In the genomic region with DNA sequence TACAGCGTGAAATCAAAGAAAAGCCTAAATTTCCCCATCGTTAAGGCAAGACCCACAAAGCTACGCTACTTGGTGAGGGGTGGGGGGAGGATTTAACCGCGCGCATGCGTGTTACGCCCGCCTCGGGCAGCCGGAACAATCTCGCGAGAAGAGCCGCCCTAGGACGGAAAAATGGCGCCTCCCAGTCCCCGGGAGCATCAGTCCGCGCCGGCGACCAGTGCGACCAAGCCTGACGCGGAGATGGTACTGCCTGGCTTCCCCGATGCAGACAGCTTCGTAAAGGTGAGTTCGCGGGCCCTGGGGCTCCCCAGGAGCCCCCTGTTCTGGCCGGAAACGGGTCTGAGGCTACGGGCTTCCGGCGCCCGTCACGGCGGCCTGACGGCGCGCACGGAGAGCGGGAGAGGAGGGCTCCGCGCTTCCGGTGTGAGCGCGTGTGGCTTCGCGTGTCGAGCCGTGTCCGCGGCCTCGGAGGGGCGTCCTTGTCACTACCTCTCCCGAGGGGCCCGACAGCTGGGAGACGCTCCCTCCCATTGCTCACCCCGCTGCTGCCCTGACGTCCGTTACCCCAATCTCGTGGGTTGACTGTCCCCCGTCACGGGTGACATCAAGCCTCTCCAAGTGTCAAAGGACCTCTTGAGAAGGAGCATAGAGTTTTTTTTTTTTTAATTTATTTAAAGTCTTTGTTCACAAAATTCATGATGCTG, we compare ENCODE assay signal across 8 mouse cellular contexts. TPM values are rescaled to one million over a fixed set of nuclear protein-coding genes. Genes with fewer than 3 reads are reported as not detected.
DNase-seq lines count a peak whose midpoint lies in the region; ATAC-seq and TF ChIP-seq lines count a peak whose summit lies in the region.

A gene (plus strand): TSS at position 133 of the 704 bp plus-strand sequence.

- no peak for TF ChIP-seq CTCF in liver, embryonic 14.5 days (IDR thresholded peaks at IDR 0.05; ENCODE audit: low read depth)
- no peak for TF ChIP-seq CTCF in stomach, postnatal 0 days (IDR thresholded peaks at IDR 0.05; ENCODE audit: low read depth)

- peak within 1 kb of the TSS; percentile 71 for H3K9ac ChIP-seq in heart, embryonic 15.5 days
- peak within 1 kb of the TSS; percentile 94 for H3K9ac ChIP-seq in liver, embryonic 14.5 days (replicated peaks)
- peak within 1 kb of the TSS; percentile 89 for H3K9ac ChIP-seq in neural tube, embryonic 11.5 days (ENCODE audit: low read length)
- peak within 1 kb of the TSS; percentile 97 for H3K9ac ChIP-seq in stomach, postnatal 0 days (ENCODE audit: low read length)

- no peaks in the 10 kb centered on the region for H3K9me3 ChIP-seq in forebrain, embryonic 10.5 days
- no peaks in the 10 kb centered on the region for H3K9me3 ChIP-seq in heart, embryonic 15.5 days (replicated peaks)
- H3K9me3 ChIP-seq in liver, embryonic 14.5 days (ENCODE audit: control insufficient read depth, low read length), result no peaks in the 10 kb centered on the region
- H3K9me3 ChIP-seq in neural tube, embryonic 11.5 days (ENCODE audit: control insufficient read depth, low read length), result no peaks in the 10 kb centered on the region
- no peaks in the 10 kb centered on the region for H3K9me3 ChIP-seq in stomach, postnatal 0 days (ENCODE audit: control insufficient read depth, low read length)

- H3K4me2 ChIP-seq in heart, embryonic 15.5 days, result peak within 1 kb of the TSS; percentile 86
- H3K4me2 ChIP-seq in liver, embryonic 14.5 days (ENCODE audit: low read depth), result peak within 1 kb of the TSS; percentile 87
- peak within 1 kb of the TSS; percentile 65 for H3K4me2 ChIP-seq in neural tube, embryonic 11.5 days (ENCODE audit: low read depth)
- H3K4me2 ChIP-seq in stomach, postnatal 0 days (replicated peaks; ENCODE audit: low read depth), result peak within 1 kb of the TSS; percentile 71

- peak; percentile 92 for ATAC-seq in CD4-positive, CD25-positive, alpha-beta regulatory T cell, adult 4 months
- peak; percentile 89 for ATAC-seq in heart, embryonic 15.5 days (replicated peaks; ENCODE audit: insufficient number of reproducible peaks, insufficient read depth, low FRiP score, low read depth)
- ATAC-seq in liver, embryonic 14.5 days (ENCODE audit: insufficient read depth), result peak; percentile 93
- peak; percentile 92 for ATAC-seq in neural tube, embryonic 11.5 days (ENCODE audit: insufficient read depth, low FRiP score, low TSS enrichment)
- peak; percentile 92 for ATAC-seq in stomach, postnatal 0 days (ENCODE audit: low FRiP score, low TSS enrichment)

- H3K27me3 ChIP-seq in forebrain, embryonic 10.5 days (ENCODE audit: poor library complexity, severe bottlenecking), result no peaks in the 10 kb centered on the region
- H3K27me3 ChIP-seq in heart, embryonic 15.5 days, result no peaks in the 10 kb centered on the region
- H3K27me3 ChIP-seq in liver, embryonic 14.5 days (ENCODE audit: control insufficient read depth, insufficient read depth, low read length), result no peaks in the 10 kb centered on the region
- no peaks in the 10 kb centered on the region for H3K27me3 ChIP-seq in neural tube, embryonic 11.5 days (ENCODE audit: control insufficient read depth, insufficient read depth, low read length)
- H3K27me3 ChIP-seq in stomach, postnatal 0 days (ENCODE audit: control insufficient read depth, insufficient read depth, low read length), result no peaks in the 10 kb centered on the region

- H3K36me3 ChIP-seq in forebrain, embryonic 10.5 days (replicated peaks), result peaks cover 77% of the 10 kb centered on the region
- H3K36me3 ChIP-seq in heart, embryonic 15.5 days, result peaks cover 60% of the 10 kb centered on the region
- peaks cover 33% of the 10 kb centered on the region for H3K36me3 ChIP-seq in liver, embryonic 14.5 days (replicated peaks; ENCODE audit: control insufficient read depth, insufficient read depth, low read depth)
- peaks cover 30% of the 10 kb centered on the region for H3K36me3 ChIP-seq in neural tube, embryonic 11.5 days (ENCODE audit: control insufficient read depth, insufficient read depth, low read length)
- peaks cover 24% of the 10 kb centered on the region for H3K36me3 ChIP-seq in stomach, postnatal 0 days (ENCODE audit: control insufficient read depth, insufficient read depth, low read length)

- peak; percentile 82 for DNase-seq in c-Kit-negative CD71-positive TER-119-positive erythroid progenitor cells, embryonic 14.5 days (ENCODE audit: low read depth, low spot score)
- peak; percentile 90 for DNase-seq in forebrain, embryonic 10.5 days (ENCODE audit: extremely low spot score, low spot score)
- peak; percentile 92 for DNase-seq in kidney, postnatal 25 days
- DNase-seq in liver, embryonic 14.5 days (ENCODE audit: low read depth in 3 of 3, low spot score in 3 of 3), result peak; percentile 61 to 78 (median 75)
- peak; percentile 93 for DNase-seq in neural tube, embryonic 11.5 days (ENCODE audit: low spot score)
- DNase-seq in stomach, postnatal 0 days (ENCODE audit: low spot score), result peak; percentile 88

- under 1% methylated on average over 63 of the region's 63 CpGs for WGBS in forebrain, embryonic 10.5 days
- under 1% methylated on average over 63 of the region's 63 CpGs for WGBS in heart, embryonic 15.5 days
- WGBS in liver, embryonic 14.5 days (ENCODE audit: insufficient replicate concordance), result under 1% methylated on average over 62 of the region's 63 CpGs
- WGBS in neural tube, embryonic 11.5 days, result under 1% methylated on average over 63 of the region's 63 CpGs
- under 1% methylated on average over 63 of the region's 63 CpGs for WGBS in stomach, postnatal 0 days

- H3K4me3 ChIP-seq in forebrain, embryonic 10.5 days, result peak within 1 kb of the TSS; percentile 68
- peak within 1 kb of the TSS; percentile 66 for H3K4me3 ChIP-seq in heart, embryonic 15.5 days
- peak within 1 kb of the TSS; percentile 78 to 97 for H3K4me3 ChIP-seq in liver, embryonic 14.5 days (ENCODE audit: insufficient read depth in 1 of 2, low read depth in 2 of 2, low read length in 2 of 2)
- H3K4me3 ChIP-seq in neural tube, embryonic 11.5 days (ENCODE audit: low read depth, low read length), result peak within 1 kb of the TSS; percentile 67
- H3K4me3 ChIP-seq in stomach, postnatal 0 days (ENCODE audit: low read depth, low read length), result peak within 1 kb of the TSS; percentile 80

- H3K4me1 ChIP-seq in forebrain, embryonic 10.5 days, result peaks cover 17% of the 10 kb centered on the region
- H3K4me1 ChIP-seq in heart, embryonic 15.5 days (replicated peaks), result peaks cover 7% of the 10 kb centered on the region; the same call in 1 of the 2 replicates
- H3K4me1 ChIP-seq in liver, embryonic 14.5 days (replicated peaks; ENCODE audit: control insufficient read depth in 2 of 2, insufficient read depth in 2 of 2, low read length in 1 of 2), result peaks cover 3 to 13% of the 10 kb centered on the region in 2 experiments; a peak in 3 of 4 replicates
- no peaks in the 10 kb centered on the region for H3K4me1 ChIP-seq in neural tube, embryonic 11.5 days (ENCODE audit: control insufficient read depth, insufficient read depth, low read length)
- H3K4me1 ChIP-seq in stomach, postnatal 0 days (replicated peaks; ENCODE audit: control insufficient read depth, insufficient read depth), result no peaks in the 10 kb centered on the region

- TF ChIP-seq EP300 in liver, embryonic 14.5 days (IDR thresholded peaks at IDR 0.05; ENCODE audit: low read depth), result peak; percentile 63
- peak; percentile 94 for TF ChIP-seq EP300 in stomach, postnatal 0 days (optimal IDR thresholded peaks at IDR 0.05)

- H3K27ac ChIP-seq in forebrain, embryonic 10.5 days, result peak within 1 kb of the TSS; percentile 94
- peak within 1 kb of the TSS; percentile 81 for H3K27ac ChIP-seq in heart, embryonic 15.5 days
- peak within 1 kb of the TSS; percentile 53 for H3K27ac ChIP-seq in liver, embryonic 14.5 days
- peak within 1 kb of the TSS; percentile 88 for H3K27ac ChIP-seq in neural tube, embryonic 11.5 days (ENCODE audit: low read depth, low read length)
- H3K27ac ChIP-seq in stomach, postnatal 0 days (replicated peaks), result peak within 1 kb of the TSS; percentile 91

RNA-seq across cellular contexts. Expression of the gene that starts here (rescaled TPM):
- polyA plus RNA-seq in CD4-positive, CD25-positive, alpha-beta regulatory T cell, adult 4 months (2017; shearing (Covaris generic)), result 100 to 1,000 TPM in 1 of 2 experiments, 10 to 100 TPM in 1; 92.7 to 146 TPM
- 96.0 and 97.2 TPM in 2 replicates for polyA plus RNA-seq in forebrain, embryonic 10.5 days (2016; fragmentation: Nextera tagmentation; extraction: Ambion mirVana)
- 56.4 and 71.5 TPM in 2 replicates for polyA plus RNA-seq in heart, embryonic 15.5 days (2015; fragmentation: Nextera tagmentation; extraction: Ambion mirVana)
- 18.2 and 20.1 TPM in 2 replicates for polyA plus RNA-seq in liver, embryonic 14.5 days (2012; rRNA removed)
- 36.0 and 36.1 TPM in 2 replicates for polyA plus RNA-seq in liver, embryonic 14.5 days (2014; fragmentation: Nextera tagmentation; extraction: Ambion mirVana)
- 102 and 108 TPM in 2 replicates for polyA plus RNA-seq in neural tube, embryonic 11.5 days (2014; fragmentation: Nextera tagmentation; extraction: Ambion mirVana)
- 30.0 and 35.2 TPM in 2 replicates for polyA plus RNA-seq in stomach, postnatal 0 days (2015; fragmentation: Nextera tagmentation; extraction: Ambion mirVana)

Comparison
In these comparisons a context has a peak if more than half of its experiments do, and no peak if none do; other contexts are left out.
1. Peak in every context shown above with its lines: DNase-seq, ATAC-seq, H3K4me3 ChIP-seq and H3K27ac ChIP-seq.